Mouse (Mus musculus): ENCODE results near the gene Acot7.

- TF ChIP-seq EP300 (IDR thresholded peaks at IDR 0.05) (no peak), CTCF (IDR thresholded peaks at IDR 0.05) (peak; percentile 80)
Observed at GRCm38 (mm10) chr4:152134507-152134906, 43.4 kb upstream of the Acot7 start.
